Mouse (Mus musculus): ENCODE measurements around the gene Prok1.

The Prok1 gene

GRCm38 (mm10) chr3:107187022-107187421 lies 52.5 kb downstream of the Prok1 start:
- DNase-seq (ENCODE audit: inconsistent ontology term) = no peak

GRCm38 (mm10) chr3:107185597-107185996 lies 53.9 kb downstream of the Prok1 start:
- no peak for DNase-seq (ENCODE audit: inconsistent ontology term)

- no peak for DNase-seq (ENCODE audit: inconsistent ontology term)
Observed at GRCm38 (mm10) chr3:107183178-107183577, 56.3 kb downstream of the Prok1 start.

All from Muller cell, postnatal 12 days (primary cell).